Mouse (Mus musculus): ENCODE data around the gene Zfp113.
A peak's percentile ranks its signal among the peaks of the same experiment; 100 is the strongest.

The Zfp113 gene

GRCm38 (mm10) chr5:138155443-138155976, at the start of gene Zfp113:
Gene Zfp113, minus strand, starts transcription at chr5:138155744.
- peak; percentile 91 to 97 for DNase-seq (ENCODE audit: inconsistent age in 2 of 2, low spot score in 1 of 2)

- DNase-seq (ENCODE audit: inconsistent age in 2 of 2, low spot score in 1 of 2) = no peak
These were observed 46.5 kb upstream of the Zfp113 start for GRCm38 (mm10) chr5:138202086-138202485.

- peak; percentile 64 to 81 for DNase-seq (ENCODE audit: inconsistent age in 2 of 2, low spot score in 1 of 2)
These were observed 44.0 kb upstream of the Zfp113 start for GRCm38 (mm10) chr5:138199576-138199975.

- no peak for DNase-seq (ENCODE audit: inconsistent age in 2 of 2, low spot score in 1 of 2)
These were observed 39.9 kb upstream of the Zfp113 start for GRCm38 (mm10) chr5:138195463-138195862.

GRCm38 (mm10) chr5:138194755-138195345, 39.3 kb upstream of the Zfp113 start:
- DNase-seq (ENCODE audit: inconsistent age in 2 of 2, low spot score in 1 of 2) = peak in 1 of 2 experiments; percentile 62

- DNase-seq (ENCODE audit: inconsistent age in 2 of 2, low spot score in 1 of 2) = peak; percentile 86 to 98
These were observed 38.5 kb upstream of the Zfp113 start, which contains the start of gene Mblac1 for GRCm38 (mm10) chr5:138193771-138194727. Gene Mblac1, plus strand, starts transcription at chr5:138194314.

GRCm38 (mm10) chr5:138187661-138188306, 32.2 kb upstream of the Zfp113 start:
- DNase-seq (ENCODE audit: inconsistent age in 2 of 2, low spot score in 1 of 2) = peak; percentile 75 to 91

GRCm38 (mm10) chr5:138186950-138187638, 31.6 kb upstream of the Zfp113 start, which contains the start of the genes Taf6 and Cnpy4:
Gene Taf6, minus strand, starts transcription at chr5:138187451.
Gene Cnpy4, plus strand, starts transcription at chr5:138187485.
- peak; percentile 87 to 96 for DNase-seq (ENCODE audit: inconsistent age in 2 of 2, low spot score in 1 of 2)

- DNase-seq (ENCODE audit: inconsistent age in 2 of 2, low spot score in 1 of 2) = no peak
These were observed 17.7 kb upstream of the Zfp113 start for GRCm38 (mm10) chr5:138173217-138173616.

- peak; percentile 98 to 99 for DNase-seq (ENCODE audit: inconsistent age in 2 of 2, low spot score in 1 of 2)
These were observed 16.3 kb upstream of the Zfp113 start, which contains the start of the genes Ap4m1 and Mcm7 for GRCm38 (mm10) chr5:138171695-138172491. Gene Ap4m1, plus strand, starts transcription at chr5:138172002. Gene Mcm7, minus strand, starts transcription at chr5:138172422.

- DNase-seq (ENCODE audit: inconsistent age in 2 of 2, low spot score in 1 of 2) = peak; percentile 97 to 99
These were observed 15.5 kb upstream of the Zfp113 start for GRCm38 (mm10) chr5:138170936-138171561.

GRCm38 (mm10) chr5:138165594-138165993, 10.1 kb upstream of the Zfp113 start:
- peak in 1 of 2 experiments; percentile 35 for DNase-seq (ENCODE audit: inconsistent age in 2 of 2, low spot score in 1 of 2)

- peak in 1 of 2 experiments; percentile 25 for DNase-seq (ENCODE audit: inconsistent age in 2 of 2, low spot score in 1 of 2)
These were observed 8.1 kb upstream of the Zfp113 start for GRCm38 (mm10) chr5:138163610-138164009.

- no peak for DNase-seq (ENCODE audit: inconsistent age in 2 of 2, low spot score in 1 of 2)
These were observed 7.5 kb upstream of the Zfp113 start for GRCm38 (mm10) chr5:138163046-138163445.

GRCm38 (mm10) chr5:138160842-138161665, 5.5 kb upstream of the Zfp113 start, which contains the start of gene Cops6:
Gene Cops6, plus strand, starts transcription at chr5:138161071.
- peak; percentile 95 to 98 for DNase-seq (ENCODE audit: inconsistent age in 2 of 2, low spot score in 1 of 2)

GRCm38 (mm10) chr5:138160224-138160762, 4.7 kb upstream of the Zfp113 start:
- DNase-seq (ENCODE audit: inconsistent age in 2 of 2, low spot score in 1 of 2) = no peak

GRCm38 (mm10) chr5:138154390-138154789, 1.2 kb downstream of the Zfp113 start:
- DNase-seq (ENCODE audit: inconsistent age in 2 of 2, low spot score in 1 of 2) = no peak

- DNase-seq (ENCODE audit: inconsistent age in 2 of 2, low spot score in 1 of 2) = no peak
These were observed 17.0 kb downstream of the Zfp113 start for GRCm38 (mm10) chr5:138138585-138138984.
